Mouse (Mus musculus): ENCODE results near the gene Gpr6. TPM values are rescaled to one million over a fixed set of nuclear protein-coding genes. Genes with fewer than 3 reads are reported as not detected.

Gpr6 gene
- polyA plus RNA-seq, 1 experiment from 2014 or later: not detected

- H3K4me1 ChIP-seq (replicated peaks): no peaks in the 10 kb centered on the region
- H3K4me2 ChIP-seq: no peak overlapping the region
Observed at GRCm38 (mm10) chr10:41040530-41041085, 31.5 kb downstream of the Gpr6 start.

GRCm38 (mm10) chr10:41038476-41038875 lies 33.6 kb downstream of the Gpr6 start:
- Histone ChIP-seq H3K9me3 (replicated peaks) (no peaks in the 10 kb centered on the region), H3K27ac (ENCODE audit: poor library complexity, severe bottlenecking) (no peak overlapping the region), H3K9ac (no peak overlapping the region), H3K4me2 (no peak overlapping the region), H3K36me3 (no peaks in the 10 kb centered on the region), H3K4me1 (replicated peaks) (no peaks in the 10 kb centered on the region), H3K27me3 (replicated peaks) (no peaks in the 10 kb centered on the region), H3K4me3 (no peak overlapping the region)
- ATAC-seq (ENCODE audit: insufficient number of reproducible peaks, low FRiP score): no peak
- 83% methylated on average over 6 of the region's 6 CpGs for WGBS

More at GRCm38 (mm10) chr10:41040530-41041085, 31.5 kb downstream of the Gpr6 start:
- H3K9me3 ChIP-seq (replicated peaks): no peaks in the 10 kb centered on the region
- ATAC-seq (ENCODE audit: insufficient number of reproducible peaks, low FRiP score): peak; percentile 76
- H3K27ac ChIP-seq (ENCODE audit: poor library complexity, severe bottlenecking): no peak overlapping the region
- no peaks in the 10 kb centered on the region for H3K27me3 ChIP-seq (replicated peaks)
- H3K9ac ChIP-seq: no peak overlapping the region
- no peak overlapping the region for H3K4me3 ChIP-seq
- no peaks in the 10 kb centered on the region for H3K36me3 ChIP-seq

GRCm38 (mm10) chr10:41037722-41038121 lies 34.4 kb downstream of the Gpr6 start:
- Histone ChIP-seq H3K27me3 (replicated peaks) (no peaks in the 10 kb centered on the region), H3K9me3 (replicated peaks) (no peaks in the 10 kb centered on the region), H3K27ac (ENCODE audit: poor library complexity, severe bottlenecking) (no peak overlapping the region), H3K9ac (no peak overlapping the region), H3K36me3 (no peaks in the 10 kb centered on the region), H3K4me2 (no peak overlapping the region), H3K4me3 (no peak overlapping the region), H3K4me1 (replicated peaks) (no peaks in the 10 kb centered on the region)
- 73% methylated on average over 8 of the region's 8 CpGs for WGBS
- no peak for ATAC-seq (ENCODE audit: insufficient number of reproducible peaks, low FRiP score)

- Histone ChIP-seq H3K27me3 (replicated peaks) (no peaks in the 10 kb centered on the region), H3K9me3 (replicated peaks) (no peaks in the 10 kb centered on the region), H3K36me3 (no peaks in the 10 kb centered on the region), H3K4me1 (replicated peaks) (no peaks in the 10 kb centered on the region), H3K27ac (ENCODE audit: poor library complexity, severe bottlenecking) (no peak overlapping the region), H3K4me2 (no peak overlapping the region), H3K9ac (no peak overlapping the region), H3K4me3 (no peak overlapping the region)
- ATAC-seq (ENCODE audit: insufficient number of reproducible peaks, low FRiP score): no peak
- WGBS: 81% methylated on average over 7 of the region's 7 CpGs
Observed at GRCm38 (mm10) chr10:41032811-41033210, 39.3 kb downstream of the Gpr6 start.

GRCm38 (mm10) chr10:41024860-41025259 lies 47.2 kb downstream of the Gpr6 start:
- Histone ChIP-seq H3K27ac (ENCODE audit: poor library complexity, severe bottlenecking) (no peak overlapping the region), H3K4me2 (no peak overlapping the region), H3K9me3 (replicated peaks) (0 out of 2 replicates have a peak, but pooled peaks cover 7% of the 10 kb centered on the region), H3K36me3 (no peaks in the 10 kb centered on the region), H3K9ac (no peak overlapping the region), H3K27me3 (replicated peaks) (peaks cover 12% of the 10 kb centered on the region; the same call in 1 of the 2 replicates), H3K4me1 (replicated peaks) (peaks cover 15% of the 10 kb centered on the region), H3K4me3 (no peak overlapping the region)
- WGBS: 9% methylated on average over 1 of the region's 1 CpGs
- ATAC-seq (ENCODE audit: insufficient number of reproducible peaks, low FRiP score): no peak

- Histone ChIP-seq H3K27me3 (replicated peaks) (peaks cover 12% of the 10 kb centered on the region; the same call in 1 of the 2 replicates), H3K9ac (no peak overlapping the region), H3K4me1 (replicated peaks) (peaks cover 15% of the 10 kb centered on the region), H3K36me3 (no peaks in the 10 kb centered on the region), H3K4me3 (no peak overlapping the region), H3K4me2 (no peak overlapping the region), H3K9me3 (replicated peaks) (0 out of 2 replicates have a peak, but pooled peaks cover 7% of the 10 kb centered on the region), H3K27ac (ENCODE audit: poor library complexity, severe bottlenecking) (no peak overlapping the region)
- WGBS: 15% methylated on average over 1 of the region's 1 CpGs
- no peak for ATAC-seq (ENCODE audit: insufficient number of reproducible peaks, low FRiP score)
Observed at GRCm38 (mm10) chr10:41024406-41024805, 47.7 kb downstream of the Gpr6 start.

GRCm38 (mm10) chr10:41022226-41022625 lies 49.9 kb downstream of the Gpr6 start:
- 0 out of 2 replicates have a peak, but pooled peaks cover 7% of the 10 kb centered on the region for H3K9me3 ChIP-seq (replicated peaks)
- H3K27ac ChIP-seq (ENCODE audit: poor library complexity, severe bottlenecking): no peak overlapping the region
- H3K4me2 ChIP-seq: no peak overlapping the region

More at GRCm38 (mm10) chr10:41022226-41022625, 49.9 kb downstream of the Gpr6 start:
- Histone ChIP-seq H3K27me3 (replicated peaks) (peaks cover 15% of the 10 kb centered on the region), H3K9ac (no peak overlapping the region), H3K4me1 (replicated peaks) (peaks cover 15% of the 10 kb centered on the region), H3K36me3 (no peaks in the 10 kb centered on the region), H3K4me3 (no peak overlapping the region)
- ATAC-seq (ENCODE audit: insufficient number of reproducible peaks, low FRiP score): no peak
- WGBS: 88% methylated on average over 4 of the region's 4 CpGs

Other genes with a start within 250 kb of the Gpr6 start
- 25.7 and 26.9 TPM in 2 replicates for gene Cdc40, start 189.0 kb downstream of the Gpr6 start, polyA plus RNA-seq (2016; fragmentation: Nextera tagmentation; extraction: Ambion mirVana)
- 17.1 and 19.6 TPM in 2 replicates for gene Wasf1, start 188.8 kb downstream of the Gpr6 start, polyA plus RNA-seq (2016; fragmentation: Nextera tagmentation; extraction: Ambion mirVana)
- gene Fig4, start 231.0 kb upstream of the Gpr6 start, polyA plus RNA-seq (2016; fragmentation: Nextera tagmentation; extraction: Ambion mirVana): 48.1 and 52.5 TPM in 2 replicates
- 0.14 and 0.26 TPM in 2 replicates for gene Ak9, start 231.7 kb upstream of the Gpr6 start, polyA plus RNA-seq (2016; fragmentation: Nextera tagmentation; extraction: Ambion mirVana)

Measured in heart, embryonic 12.5 days (tissue).